Mouse (Mus musculus): ENCODE measurements at regions not wholly inside any gene's neighbourhood (a gene's known extent, or its start where the extent isn't known, plus 50 kb on each side); places are given as distances from the start of the nearest gene placed in this dataset.

DNA sequence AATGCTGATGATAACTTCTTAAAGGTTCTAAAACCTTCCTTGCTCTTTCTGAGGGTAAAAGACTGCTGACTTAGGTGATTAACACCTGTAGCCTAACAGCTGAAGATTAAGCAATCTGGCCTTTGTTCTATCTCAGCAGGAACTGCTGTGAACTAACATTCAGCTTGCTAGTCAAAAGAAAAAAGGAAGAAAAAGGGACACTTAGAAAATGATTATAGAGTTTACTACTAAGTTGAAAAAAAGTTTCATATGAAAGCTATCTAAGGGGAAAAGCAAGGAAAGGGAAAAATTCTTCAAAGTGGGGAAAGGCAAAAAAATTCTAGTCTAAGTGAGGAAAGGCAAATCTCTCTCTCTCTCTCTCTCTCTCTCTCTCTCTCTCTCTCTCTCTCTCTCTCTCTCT is 259.2 kb upstream of the Tmprss15 start:
- TF ChIP-seq POLR2AphosphoS5 (IDR thresholded peaks at IDR 0.05; ENCODE audit: borderline replicate concordance, low read depth, low read length) (no peak), NRF1 (IDR thresholded peaks at IDR 0.05; ENCODE audit: insufficient read depth, low read depth, low read length, poor library complexity, severe bottlenecking) (no peak), MAFK (IDR thresholded peaks at IDR 0.05; ENCODE audit: borderline replicate concordance, low read depth, low read length) (no peak), CHD2 (IDR thresholded peaks at IDR 0.05; ENCODE audit: low read length) (no peak), EP300 (IDR thresholded peaks at IDR 0.05; ENCODE audit: low read depth in 1 of 2, low read length in 2 of 2) (no peak), UBTF (IDR thresholded peaks at IDR 0.05; ENCODE audit: borderline replicate concordance, insufficient read depth, low read depth, low read length) (no peak), CTCF (IDR thresholded peaks at IDR 0.05 in 2 of 3, conservative IDR thresholded peaks at IDR 0.05 in 1 of 3; ENCODE audit: control insufficient read depth in 1 of 3, insufficient read depth in 1 of 3, low read depth in 2 of 3, low read length in 3 of 3, poor library complexity in 1 of 3, severe bottlenecking in 1 of 3) (no peak), BHLHE40 (IDR thresholded peaks at IDR 0.05; ENCODE audit: borderline replicate concordance, low read depth, low read length) (no peak), SIN3A (IDR thresholded peaks at IDR 0.05; ENCODE audit: low read length) (no peak), MYC (IDR thresholded peaks at IDR 0.05; ENCODE audit: low read depth, low read length) (no peak)
